39 mouse cellular contexts compared by ENCODE assay signal in the genomic region with DNA sequence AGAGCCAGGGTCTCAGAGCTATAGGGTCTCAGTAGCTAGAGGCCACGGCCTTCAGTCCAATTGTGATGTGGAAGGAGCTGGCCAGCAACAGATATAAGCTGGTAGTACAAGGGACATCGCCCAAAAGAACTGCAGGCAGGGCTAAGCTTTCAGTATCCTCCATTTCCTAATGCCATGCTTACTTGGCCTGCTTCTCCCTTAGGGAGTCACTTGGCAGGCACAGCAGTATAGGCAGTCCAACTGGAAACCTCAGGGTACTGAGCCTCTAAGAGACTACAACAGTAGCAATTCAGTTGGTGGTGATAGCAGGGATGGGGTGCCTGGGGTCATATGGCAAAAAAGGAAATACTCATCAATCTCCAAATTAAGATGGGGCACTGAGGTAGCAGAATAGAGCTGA. TPM values are rescaled to one million over a fixed set of nuclear protein-coding genes. Genes with fewer than 3 reads are reported as not detected.
DNase-seq lines count a peak whose midpoint lies in the region; ATAC-seq and TF ChIP-seq lines count a peak whose summit lies in the region.
"Had no signal": no experiment of that assay in that cellular context is flagged by ENCODE, and none has a peak within 500 bp of the region (broad histone marks: within the 10 kb centered on the region; RNA-seq: fewer than 3 reads in every experiment).

No protein-coding gene starts in this region.

- H3K9me3 ChIP-seq in heart, embryonic 12.5 days (replicated peaks), result no peaks in the 10 kb centered on the region
- no peaks in the 10 kb centered on the region for H3K9me3 ChIP-seq in kidney, embryonic 16.5 days (ENCODE audit: low read length)
- H3K9me3 ChIP-seq: embryonic facial prominence, embryonic 10.5 days; embryonic facial prominence, embryonic 15.5 days; forebrain, embryonic 13.5 days; neural tube, embryonic 12.5 days had no signal

- H3K9ac ChIP-seq in heart, embryonic 12.5 days, result no peak overlapping the region
- H3K9ac ChIP-seq in kidney, embryonic 16.5 days (replicated peaks; ENCODE audit: low read length), result no peak overlapping the region
- H3K9ac ChIP-seq: embryonic facial prominence, embryonic 15.5 days; forebrain, embryonic 13.5 days; neural tube, embryonic 12.5 days had no signal

- peaks cover 27% of the 10 kb centered on the region for H3K27me3 ChIP-seq in heart, embryonic 12.5 days (replicated peaks)
- H3K27me3 ChIP-seq in kidney, embryonic 16.5 days (ENCODE audit: insufficient read depth, low read length), result peaks cover 13% of the 10 kb centered on the region
- H3K27me3 ChIP-seq in kidney, adult 2 months (replicated peaks; ENCODE audit: control insufficient read depth, insufficient read depth, low read length), result no peaks in the 10 kb centered on the region
- H3K27me3 ChIP-seq: forebrain, embryonic 13.5 days; neural tube, embryonic 12.5 days had no signal

- no peak for TF ChIP-seq CTCF in kidney, adult 2 months (conservative IDR thresholded peaks at IDR 0.05; ENCODE audit: insufficient read depth, insufficient read length, low read depth, low read length)

- H3K4me2 ChIP-seq in heart, embryonic 12.5 days, result no peak overlapping the region
- no peak overlapping the region for H3K4me2 ChIP-seq in kidney, embryonic 16.5 days (replicated peaks; ENCODE audit: low read depth, low read length)
- H3K4me2 ChIP-seq: embryonic facial prominence, embryonic 15.5 days; forebrain, embryonic 13.5 days; midbrain, embryonic 11.5 days; neural tube, embryonic 12.5 days had no signal

- no peak for DNase-seq in heart, postnatal 10 days
- no peak for DNase-seq in kidney, adult 2 months
- peak; percentile 55 for DNase-seq in NIH3T3 (ENCODE audit: low read depth)
- DNase-seq in adipocyte (ENCODE audit: low spot score), result peak; percentile 69
- DNase-seq in cerebellum, adult 11 months, result no peak
- DNase-seq: adrenal gland, postnatal 25 days; B cell, adult 2 months; cerebellum, adult 8-10 months; cerebellum, postnatal 25 days; gastrocnemius, postnatal 25 days; heart, adult 11 months; kidney, adult 18-20 months; kidney, postnatal 14 days; liver; lung, postnatal 14 days; right cerebral cortex, adult 18-20 months; thymus, adult 18-20 months; thymus, postnatal 25 days had no signal

- intact Hi-C loops in heart, postnatal 10 days (cut with DNase I), result no loop called here

- H3K27ac ChIP-seq in heart, embryonic 12.5 days (ENCODE audit: poor library complexity, severe bottlenecking), result peak overlapping the region; percentile 72; the same call in 1 of the 2 replicates
- H3K27ac ChIP-seq in kidney, embryonic 16.5 days (ENCODE audit: low read length), result peak overlapping the region; percentile 77; the same call in 1 of the 2 replicates
- no peak overlapping the region for H3K27ac ChIP-seq in kidney, adult 2 months (ENCODE audit: insufficient read depth, low read depth, low read length)
- H3K27ac ChIP-seq: forebrain, embryonic 13.5 days; neural tube, embryonic 12.5 days had no signal

- WGBS in heart, embryonic 12.5 days, result 80% methylated on average over 2 of the region's 2 CpGs
- 92% methylated on average over 2 of the region's 2 CpGs for WGBS in kidney, embryonic 16.5 days
- 83% methylated on average over 2 of the region's 2 CpGs for WGBS in kidney, adult 2 months

- ATAC-seq in heart, embryonic 12.5 days (ENCODE audit: insufficient number of reproducible peaks, low FRiP score), result no peak
- no peak for ATAC-seq in kidney, embryonic 16.5 days (ENCODE audit: low FRiP score, low TSS enrichment)
- ATAC-seq: activated CD4-positive, CD25-positive, alpha-beta regulatory T cell, adult 4 months; forebrain, embryonic 13.5 days; hindbrain, embryonic 16.5 days; midbrain, embryonic 16.5 days had no signal

- no peak for TF ChIP-seq POLR2A in kidney, adult 2 months (IDR thresholded peaks at IDR 0.05; ENCODE audit: low read depth, low read length)

- peaks cover 32% of the 10 kb centered on the region for H3K4me1 ChIP-seq in heart, embryonic 12.5 days (replicated peaks)
- H3K4me1 ChIP-seq in kidney, embryonic 16.5 days (ENCODE audit: insufficient read depth, low read length), result peaks cover 5% of the 10 kb centered on the region
- no peaks in the 10 kb centered on the region for H3K4me1 ChIP-seq in kidney, adult 2 months (ENCODE audit: control insufficient read depth, insufficient read depth, low read length)
- H3K4me1 ChIP-seq: forebrain, embryonic 13.5 days; neural tube, embryonic 12.5 days had no signal

- no peaks in the 10 kb centered on the region for H3K36me3 ChIP-seq in heart, embryonic 12.5 days
- no peaks in the 10 kb centered on the region for H3K36me3 ChIP-seq in kidney, embryonic 16.5 days (ENCODE audit: insufficient read depth, low read length)
- no peaks in the 10 kb centered on the region for H3K36me3 ChIP-seq in kidney, adult 2 months (ENCODE audit: control insufficient read depth, insufficient read depth, low read length)
- H3K36me3 ChIP-seq: embryonic facial prominence, embryonic 10.5 days; embryonic facial prominence, embryonic 15.5 days; neural tube, embryonic 12.5 days had no signal

- no peak overlapping the region for H3K4me3 ChIP-seq in heart, embryonic 12.5 days
- H3K4me3 ChIP-seq in kidney, embryonic 16.5 days (ENCODE audit: low read length), result no peak overlapping the region
- H3K4me3 ChIP-seq in kidney, adult 2 months (ENCODE audit: insufficient read depth, low read depth, low read length), result no peak overlapping the region
- H3K4me3 ChIP-seq: embryonic facial prominence, embryonic 10.5 days; embryonic facial prominence, embryonic 15.5 days; forebrain, embryonic 13.5 days; neural tube, embryonic 12.5 days had no signal

RNA-seq across cellular contexts. Expression of a gene that starts 5.9 kb away (rescaled TPM):
- polyA plus RNA-seq in heart, embryonic 12.5 days (2016; fragmentation: Nextera tagmentation; extraction: Ambion mirVana), result 71.9 and 72.9 TPM in 2 replicates
- 100 to 1,000 TPM; 276 to 309 TPM for total RNA-seq in heart, postnatal 10 days (2021)
- 98.7 and 109 TPM in 2 replicates for polyA plus RNA-seq in kidney, embryonic 16.5 days (2015; fragmentation: Nextera tagmentation; extraction: Ambion mirVana)
- polyA plus RNA-seq in kidney, adult 2 months (2012; rRNA removed), result 277 and 333 TPM in 2 replicates
- polyA plus RNA-seq: activated CD4-positive, CD25-positive, alpha-beta regulatory T cell, adult 4 months had no signal

RNA-seq across cellular contexts. Expression of a gene that starts 18.7 kb away (rescaled TPM):
- polyA plus RNA-seq in heart, embryonic 12.5 days (2016; fragmentation: Nextera tagmentation; extraction: Ambion mirVana), result 61.4 and 63.0 TPM in 2 replicates
- 10 to 100 TPM; 14.5 to 16.3 TPM for total RNA-seq in heart, postnatal 10 days (2021)
- 64.2 and 70.0 TPM in 2 replicates for polyA plus RNA-seq in kidney, embryonic 16.5 days (2015; fragmentation: Nextera tagmentation; extraction: Ambion mirVana)
- 12.9 and 13.8 TPM in 2 replicates for polyA plus RNA-seq in kidney, adult 2 months (2012; rRNA removed)

RNA-seq across cellular contexts. Expression of a gene that starts 25.4 kb away (rescaled TPM):
- polyA plus RNA-seq in heart, embryonic 12.5 days (2016; fragmentation: Nextera tagmentation; extraction: Ambion mirVana), result 0.41 and 0.48 TPM in 2 replicates
- total RNA-seq in heart, postnatal 10 days (2021), result under 1 TPM in 1 of 2 experiments, not detected in 1; 0.15 TPM
- polyA plus RNA-seq in kidney, embryonic 16.5 days (2015; fragmentation: Nextera tagmentation; extraction: Ambion mirVana), result 0.19 TPM in 2 replicates
- polyA plus RNA-seq in kidney, adult 2 months (2012; rRNA removed), result 0.11 and 0.13 TPM in 2 replicates
- total RNA-seq: megakaryocyte, adult 5-6 weeks had no signal
- polyA plus RNA-seq: activated CD4-positive, CD25-positive, alpha-beta regulatory T cell, adult 4 months; spleen, adult 2 months had no signal

RNA-seq across cellular contexts. Expression of a gene that starts 42.4 kb away (rescaled TPM):
- not detected in 2 replicates for polyA plus RNA-seq in heart, embryonic 12.5 days (2016; fragmentation: Nextera tagmentation; extraction: Ambion mirVana)
- not detected for total RNA-seq in heart, postnatal 10 days (2021)
- polyA plus RNA-seq in kidney, embryonic 16.5 days (2015; fragmentation: Nextera tagmentation; extraction: Ambion mirVana), result not detected in 2 replicates
- polyA plus RNA-seq in kidney, adult 2 months (2012; rRNA removed), result not detected in 2 replicates
- total RNA-seq: adrenal gland, postnatal 25 days; gastrocnemius, postnatal 25 days; layer of hippocampus, adult 18-20 months; layer of hippocampus, postnatal 10 days; left cerebral cortex, adult 18-20 months; left cerebral cortex, postnatal 14 days; megakaryocyte, adult 5-6 weeks had no signal
- polyA plus RNA-seq: activated CD4-positive, CD25-positive, alpha-beta regulatory T cell, adult 4 months; embryonic facial prominence, embryonic 10.5 days; forebrain, embryonic 13.5 days; heart, embryonic 16.5 days; hindbrain, embryonic 11.5 days; hindbrain, embryonic 16.5 days; intestine, embryonic 14.5 days; limb, embryonic 11.5 days; liver, embryonic 16.5 days; midbrain, embryonic 11.5 days; midbrain, embryonic 16.5 days; neural tube, embryonic 12.5 days; spleen, adult 2 months had no signal

Comparison
In these comparisons a context has a peak if more than half of its experiments do, and no peak if none do; other contexts are left out.
1. DNase-seq: peak in NIH3T3 (single experiment) and adipocyte (single experiment); none in heart, postnatal 10 days (0 of 2), kidney, adult 2 months (single experiment) and cerebellum, adult 11 months (single experiment).